ENCODE assay signal across 8 mouse cellular contexts in the genomic region with DNA sequence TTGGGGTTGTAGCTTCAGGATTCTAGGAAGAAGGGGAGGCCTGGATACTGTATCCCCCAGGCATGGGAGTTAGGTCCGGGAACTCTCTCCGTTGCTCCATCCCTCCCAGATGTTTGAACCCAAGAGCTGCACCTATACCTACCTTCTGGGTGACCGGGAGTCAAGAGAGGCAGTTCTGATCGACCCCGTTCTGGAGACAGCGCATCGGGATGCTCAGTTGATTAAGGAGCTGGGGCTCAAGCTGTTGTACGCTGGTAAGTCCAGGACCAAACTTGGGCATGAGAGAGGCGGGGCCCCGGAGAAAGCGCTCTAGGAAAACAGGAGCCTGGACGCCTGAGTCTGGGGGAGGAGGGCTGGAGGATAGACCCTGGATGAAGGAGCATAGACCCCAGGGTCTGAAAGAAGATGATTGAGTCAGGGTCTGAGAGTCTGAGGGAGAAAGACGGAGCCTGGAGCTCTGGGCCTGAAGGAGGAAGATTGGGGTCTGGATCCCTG. TPM values are rescaled to one million over a fixed set of nuclear protein-coding genes. Genes with fewer than 3 reads are reported as not detected.
A peak's percentile ranks its signal among the peaks of the same experiment; 100 is the strongest.
DNase-seq lines count a peak whose midpoint lies in the region; ATAC-seq and TF ChIP-seq lines count a peak whose summit lies in the region.

No protein-coding gene starts in this region.

- intact Hi-C loops in left cerebral cortex, postnatal 4 days (cut with DNase I) = no loop called here

- no peaks in the 10 kb centered on the region for H3K36me3 ChIP-seq in lung, embryonic 14.5 days (ENCODE audit: insufficient read depth)
- no peaks in the 10 kb centered on the region for H3K36me3 ChIP-seq in embryonic facial prominence, embryonic 14.5 days (ENCODE audit: control insufficient read depth, insufficient read depth, low read length)
- H3K36me3 ChIP-seq in limb, embryonic 10.5 days = no peaks in the 10 kb centered on the region
- H3K36me3 ChIP-seq in neural tube, embryonic 15.5 days = no peaks in the 10 kb centered on the region

- peak; percentile 47 for DNase-seq in lung, embryonic 14.5 days
- DNase-seq in lung, postnatal 4 days = no peak
- DNase-seq in embryonic facial prominence, embryonic 14.5 days (ENCODE audit: low spot score) = no peak
- peak; percentile 49 for DNase-seq in limb, embryonic 10.5 days (ENCODE audit: low spot score)
- DNase-seq in left cerebral cortex, postnatal 4 days = no peak
- DNase-seq in retina, embryonic 14.5 days (ENCODE audit: low spot score) = no peak

- H3K27me3 ChIP-seq in lung, embryonic 14.5 days (ENCODE audit: insufficient read depth, low read length) = no peaks in the 10 kb centered on the region
- no peaks in the 10 kb centered on the region for H3K27me3 ChIP-seq in embryonic facial prominence, embryonic 14.5 days (replicated peaks; ENCODE audit: control insufficient read depth, insufficient read depth, low read length)
- peaks cover 19% of the 10 kb centered on the region for H3K27me3 ChIP-seq in limb, embryonic 10.5 days (ENCODE audit: low read depth, poor library complexity, severe bottlenecking)
- H3K27me3 ChIP-seq in neural tube, embryonic 15.5 days (replicated peaks) = peaks cover 5% of the 10 kb centered on the region; the same call in 1 of the 2 replicates

- H3K9ac ChIP-seq in lung, embryonic 14.5 days = peak overlapping the region; percentile 53
- H3K9ac ChIP-seq in embryonic facial prominence, embryonic 14.5 days (ENCODE audit: low read depth, low read length) = peak overlapping the region; percentile 78
- H3K9ac ChIP-seq in neural tube, embryonic 15.5 days (replicated peaks) = peak overlapping the region; percentile 65

- TF ChIP-seq CTCF in lung, embryonic 14.5 days (IDR thresholded peaks at IDR 0.05; ENCODE audit: low read depth) = no peak

- no peaks in the 10 kb centered on the region; the same call in 1 of the 2 replicates for H3K4me1 ChIP-seq in lung, embryonic 14.5 days (ENCODE audit: insufficient read depth)
- peaks cover 4% of the 10 kb centered on the region; the same call in 1 of the 2 replicates for H3K4me1 ChIP-seq in embryonic facial prominence, embryonic 14.5 days (ENCODE audit: control insufficient read depth, insufficient read depth, low read length)
- peaks cover 20% of the 10 kb centered on the region for H3K4me1 ChIP-seq in limb, embryonic 10.5 days
- peaks cover 22% of the 10 kb centered on the region for H3K4me1 ChIP-seq in neural tube, embryonic 15.5 days

- H3K9me3 ChIP-seq in lung, embryonic 14.5 days (ENCODE audit: low read depth, low read length) = no peaks in the 10 kb centered on the region
- no peaks in the 10 kb centered on the region for H3K9me3 ChIP-seq in embryonic facial prominence, embryonic 14.5 days (ENCODE audit: control insufficient read depth, low read length)
- no peaks in the 10 kb centered on the region for H3K9me3 ChIP-seq in limb, embryonic 10.5 days (replicated peaks)
- H3K9me3 ChIP-seq in neural tube, embryonic 15.5 days (replicated peaks) = no peaks in the 10 kb centered on the region

- peak; percentile 28; the same call in 1 of the 2 replicates for ATAC-seq in lung, embryonic 14.5 days (ENCODE audit: insufficient read depth)
- peak; percentile 2; the same call in 1 of the 2 replicates for ATAC-seq in embryonic facial prominence, embryonic 14.5 days (ENCODE audit: low read depth)
- peak; percentile 19; the same call in 1 of the 2 replicates for ATAC-seq in neural tube, embryonic 15.5 days (ENCODE audit: low FRiP score)
- no peak for ATAC-seq in erythroid progenitor cell, adult 5-6 weeks (replicated peaks; ENCODE audit: low FRiP score, poor library complexity, severe bottlenecking)

- 2% methylated on average over 13 of the region's 13 CpGs for WGBS in lung, embryonic 14.5 days
- 4% methylated on average over 13 of the region's 13 CpGs for WGBS in embryonic facial prominence, embryonic 14.5 days
- WGBS in limb, embryonic 10.5 days = 2% methylated on average over 13 of the region's 13 CpGs
- WGBS in neural tube, embryonic 15.5 days = 3% methylated on average over 13 of the region's 13 CpGs

- peak overlapping the region; percentile 73 for H3K4me2 ChIP-seq in lung, embryonic 14.5 days
- peak overlapping the region; percentile 82 for H3K4me2 ChIP-seq in embryonic facial prominence, embryonic 14.5 days (ENCODE audit: low read depth, low read length)
- H3K4me2 ChIP-seq in neural tube, embryonic 15.5 days = peak overlapping the region; percentile 73

- H3K27ac ChIP-seq in lung, embryonic 14.5 days (ENCODE audit: low read depth) = no peak overlapping the region
- no peak overlapping the region for H3K27ac ChIP-seq in embryonic facial prominence, embryonic 14.5 days (replicated peaks; ENCODE audit: low read depth, low read length)
- peak overlapping the region; percentile 84 for H3K27ac ChIP-seq in limb, embryonic 10.5 days
- H3K27ac ChIP-seq in neural tube, embryonic 15.5 days (replicated peaks) = no peak overlapping the region

- H3K4me3 ChIP-seq in lung, embryonic 14.5 days (ENCODE audit: low read depth, low read length) = peak overlapping the region; percentile 53
- H3K4me3 ChIP-seq in embryonic facial prominence, embryonic 14.5 days (ENCODE audit: low read depth, low read length) = peak overlapping the region; percentile 75
- peak overlapping the region; percentile 77 for H3K4me3 ChIP-seq in limb, embryonic 10.5 days
- H3K4me3 ChIP-seq in neural tube, embryonic 15.5 days (replicated peaks) = peak overlapping the region; percentile 69

RNA-seq across cellular contexts. Expression of a gene that starts 6.9 kb away (rescaled TPM):
- 2.6 and 2.9 TPM in 2 replicates for polyA plus RNA-seq in lung, embryonic 14.5 days (2014; fragmentation: Nextera tagmentation; extraction: Ambion mirVana)
- polyA plus RNA-seq in embryonic facial prominence, embryonic 14.5 days (2014; fragmentation: Nextera tagmentation; extraction: Ambion mirVana) = 4.3 and 4.6 TPM in 2 replicates
- 1.6 and 2.6 TPM in 2 replicates for polyA plus RNA-seq in limb, embryonic 10.5 days (2016; fragmentation: Nextera tagmentation; extraction: Ambion mirVana)
- polyA plus RNA-seq in neural tube, embryonic 15.5 days (2015; fragmentation: Nextera tagmentation; extraction: Ambion mirVana) = 12.9 and 17.5 TPM in 2 replicates
- total RNA-seq in erythroid progenitor cell, adult 5-6 weeks (2015; ENCODE audit: low replicate concordance) = not detected in 2 replicates
- 0.26 TPM in 1 of 2 replicates, not detected in the other for total RNA-seq in erythroid progenitor cell, adult 5-6 weeks (2017; ENCODE audit: low replicate concordance)
- total RNA-seq in left cerebral cortex, postnatal 4 days (2021) = 10 to 100 TPM; 11.7 to 13.0 TPM

RNA-seq across cellular contexts. Expression of a gene that starts 7.0 kb away (rescaled TPM):
- polyA plus RNA-seq in lung, embryonic 14.5 days (2014; fragmentation: Nextera tagmentation; extraction: Ambion mirVana) = 26.5 and 26.7 TPM in 2 replicates
- polyA plus RNA-seq in embryonic facial prominence, embryonic 14.5 days (2014; fragmentation: Nextera tagmentation; extraction: Ambion mirVana) = 25.5 and 25.6 TPM in 2 replicates
- polyA plus RNA-seq in limb, embryonic 10.5 days (2016; fragmentation: Nextera tagmentation; extraction: Ambion mirVana) = 27.1 and 31.9 TPM in 2 replicates
- 29.3 and 33.2 TPM in 2 replicates for polyA plus RNA-seq in neural tube, embryonic 15.5 days (2015; fragmentation: Nextera tagmentation; extraction: Ambion mirVana)
- total RNA-seq in erythroid progenitor cell, adult 5-6 weeks (2015; ENCODE audit: low replicate concordance) = 11.2 and 11.3 TPM in 2 replicates
- total RNA-seq in erythroid progenitor cell, adult 5-6 weeks (2017; ENCODE audit: low replicate concordance) = 6.8 and 9.2 TPM in 2 replicates
- 10 to 100 TPM; 16.1 to 17.5 TPM for total RNA-seq in left cerebral cortex, postnatal 4 days (2021)

RNA-seq across cellular contexts. Expression of a gene that starts 16.2 kb away (rescaled TPM):
- 0.14 and 0.33 TPM in 2 replicates for polyA plus RNA-seq in lung, embryonic 14.5 days (2014; fragmentation: Nextera tagmentation; extraction: Ambion mirVana)
- polyA plus RNA-seq in embryonic facial prominence, embryonic 14.5 days (2014; fragmentation: Nextera tagmentation; extraction: Ambion mirVana) = 0.43 and 0.60 TPM in 2 replicates
- 0.09 and 0.14 TPM in 2 replicates for polyA plus RNA-seq in limb, embryonic 10.5 days (2016; fragmentation: Nextera tagmentation; extraction: Ambion mirVana)
- 0.37 TPM in 1 of 2 replicates, not detected in the other for polyA plus RNA-seq in neural tube, embryonic 15.5 days (2015; fragmentation: Nextera tagmentation; extraction: Ambion mirVana)
- not detected in 2 replicates for total RNA-seq in erythroid progenitor cell, adult 5-6 weeks (2015; ENCODE audit: low replicate concordance)
- total RNA-seq in erythroid progenitor cell, adult 5-6 weeks (2017; ENCODE audit: low replicate concordance) = 0.64 and 7.0 TPM in 2 replicates
- under 1 TPM; 0.48 to 0.72 TPM for total RNA-seq in left cerebral cortex, postnatal 4 days (2021)

RNA-seq across cellular contexts. Expression of a gene that starts 42.0 kb away (rescaled TPM):
- 0.14 TPM in 1 of 2 replicates, not detected in the other for polyA plus RNA-seq in lung, embryonic 14.5 days (2014; fragmentation: Nextera tagmentation; extraction: Ambion mirVana)
- 24.7 TPM in 2 replicates for polyA plus RNA-seq in embryonic facial prominence, embryonic 14.5 days (2014; fragmentation: Nextera tagmentation; extraction: Ambion mirVana)
- polyA plus RNA-seq in limb, embryonic 10.5 days (2016; fragmentation: Nextera tagmentation; extraction: Ambion mirVana) = 1.5 and 2.2 TPM in 2 replicates
- 0.36 and 0.78 TPM in 2 replicates for polyA plus RNA-seq in neural tube, embryonic 15.5 days (2015; fragmentation: Nextera tagmentation; extraction: Ambion mirVana)
- not detected in 2 replicates for total RNA-seq in erythroid progenitor cell, adult 5-6 weeks (2015; ENCODE audit: low replicate concordance)
- total RNA-seq in erythroid progenitor cell, adult 5-6 weeks (2017; ENCODE audit: low replicate concordance) = not detected in 2 replicates
- total RNA-seq in left cerebral cortex, postnatal 4 days (2021) = under 1 TPM; 0.68 to 0.77 TPM

RNA-seq across cellular contexts. Expression of a gene that starts 48.3 kb away (rescaled TPM):
- 96.6 and 121 TPM in 2 replicates for polyA plus RNA-seq in lung, embryonic 14.5 days (2014; fragmentation: Nextera tagmentation; extraction: Ambion mirVana)
- polyA plus RNA-seq in embryonic facial prominence, embryonic 14.5 days (2014; fragmentation: Nextera tagmentation; extraction: Ambion mirVana) = 88.4 and 97.9 TPM in 2 replicates
- polyA plus RNA-seq in limb, embryonic 10.5 days (2016; fragmentation: Nextera tagmentation; extraction: Ambion mirVana) = 163 and 182 TPM in 2 replicates
- 60.2 and 75.0 TPM in 2 replicates for polyA plus RNA-seq in neural tube, embryonic 15.5 days (2015; fragmentation: Nextera tagmentation; extraction: Ambion mirVana)
- total RNA-seq in erythroid progenitor cell, adult 5-6 weeks (2015; ENCODE audit: low replicate concordance) = 37.1 and 39.4 TPM in 2 replicates
- total RNA-seq in erythroid progenitor cell, adult 5-6 weeks (2017; ENCODE audit: low replicate concordance) = 36.7 and 62.5 TPM in 2 replicates
- 10 to 100 TPM; 48.8 to 49.3 TPM for total RNA-seq in left cerebral cortex, postnatal 4 days (2021)

Comparison
In these comparisons a context has a peak if more than half of its experiments do, and no peak if none do; other contexts are left out.
1. DNase-seq: peak in lung, embryonic 14.5 days (single experiment) and limb, embryonic 10.5 days (single experiment); none in lung, postnatal 4 days (0 of 2), embryonic facial prominence, embryonic 14.5 days (single experiment), left cerebral cortex, postnatal 4 days (single experiment) and retina, embryonic 14.5 days (single experiment).
2. Peak in every context shown above with its lines, with median percentiles within 50 percentile points of each other: H3K4me2 ChIP-seq, H3K4me3 ChIP-seq and H3K9ac ChIP-seq.